Mouse (Mus musculus): ENCODE measurements around the gene D930020B18Rik.
A peak's percentile ranks its signal among the peaks of the same experiment; 100 is the strongest.

D930020B18Rik gene

GRCm38 (mm10) chr10:121703619-121704018, 62.2 kb downstream of the D930020B18Rik start:
- DNase-seq (ENCODE audit: extremely low read depth, low read depth, low spot score) = peak; percentile 80

DNA sequence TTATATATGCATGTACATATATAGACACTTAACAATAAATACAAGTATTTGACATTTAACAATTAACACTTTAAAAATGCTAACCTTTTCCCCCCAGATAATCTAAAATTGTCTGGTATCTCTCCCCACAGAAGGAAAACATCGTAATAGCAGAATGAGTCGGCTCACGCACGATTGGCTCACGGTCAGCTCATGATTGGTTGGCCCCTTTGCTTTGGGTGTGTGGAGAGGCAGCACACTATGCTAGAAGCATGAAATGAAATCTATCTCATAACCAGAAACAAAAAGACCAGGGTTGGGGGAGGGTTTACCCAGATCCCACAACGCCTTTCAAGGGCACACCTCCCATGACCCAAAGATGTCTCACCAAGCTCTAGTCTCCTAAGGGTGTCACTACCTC, 63.5 kb downstream of the D930020B18Rik start:
- DNase-seq (ENCODE audit: extremely low read depth, low read depth, low spot score) = no peak

- peak; percentile 23 for DNase-seq (ENCODE audit: extremely low read depth, low read depth, low spot score)
These were observed 64.2 kb downstream of the D930020B18Rik start for GRCm38 (mm10) chr10:121705399-121706163.

GRCm38 (mm10) chr10:121716862-121717261, 75.5 kb downstream of the D930020B18Rik start:
- DNase-seq (ENCODE audit: extremely low read depth, low read depth, low spot score) = no peak

DNA sequence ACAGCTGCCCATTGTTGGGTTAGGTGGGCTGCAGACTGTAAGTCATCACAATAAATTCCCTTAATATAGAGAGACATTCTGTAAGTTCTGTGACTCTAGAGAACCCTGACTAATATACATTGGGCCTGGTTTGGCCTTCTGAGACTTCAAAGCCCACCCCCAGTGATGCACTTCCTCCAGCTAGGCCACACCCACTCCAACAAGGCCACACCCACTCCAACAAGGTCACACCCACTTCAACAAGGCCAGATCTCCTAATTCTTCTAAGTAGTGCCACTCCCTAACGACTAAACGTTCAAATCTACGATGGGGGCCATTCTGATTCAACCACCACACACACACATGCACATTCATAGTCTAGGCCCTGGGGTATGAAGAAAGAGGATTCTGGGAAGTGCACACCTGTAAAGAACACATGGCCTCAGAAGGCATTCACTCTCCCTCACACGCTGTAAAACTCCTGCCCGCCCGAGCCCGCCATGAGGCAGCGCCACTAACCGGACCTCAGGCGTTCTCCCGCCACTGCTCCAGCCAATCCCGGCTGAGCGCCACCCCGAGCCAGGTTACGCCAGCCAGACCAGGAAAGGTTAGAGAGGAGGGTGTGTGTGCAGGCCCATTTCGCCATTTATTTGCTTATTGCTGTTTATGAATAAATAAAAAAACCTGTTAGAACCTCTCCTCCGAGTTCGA, 77.7 kb downstream of the D930020B18Rik start:
- no peak for DNase-seq (ENCODE audit: extremely low read depth, low read depth, low spot score)

DNA sequence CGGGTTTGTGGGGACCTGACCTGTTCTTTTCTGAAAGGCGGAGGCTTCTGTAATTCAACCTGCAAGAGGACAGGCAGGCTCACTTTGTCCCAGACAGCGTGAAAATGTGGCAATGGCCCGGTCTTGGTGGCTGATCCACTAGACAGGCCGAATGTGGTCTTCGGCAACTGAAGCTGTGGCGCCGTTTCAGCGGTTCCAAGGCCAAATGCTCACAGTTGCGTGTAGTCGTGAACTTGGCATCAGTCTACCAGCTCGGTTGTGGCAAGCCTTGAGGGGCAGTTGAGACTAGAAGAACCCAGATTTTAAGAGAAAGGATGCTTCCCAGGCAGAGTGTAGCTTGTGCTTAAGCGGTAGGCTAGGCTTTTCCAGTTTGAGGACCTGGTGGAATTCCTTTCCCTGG, 79.3 kb downstream of the D930020B18Rik start:
- DNase-seq (ENCODE audit: extremely low read depth, low read depth, low spot score) = no peak

GRCm38 (mm10) chr10:121726505-121726904, 85.1 kb downstream of the D930020B18Rik start:
- DNase-seq (ENCODE audit: extremely low read depth, low read depth, low spot score) = no peak

GRCm38 (mm10) chr10:121727151-121727550, 85.8 kb downstream of the D930020B18Rik start:
- DNase-seq (ENCODE audit: extremely low read depth, low read depth, low spot score) = no peak

DNA sequence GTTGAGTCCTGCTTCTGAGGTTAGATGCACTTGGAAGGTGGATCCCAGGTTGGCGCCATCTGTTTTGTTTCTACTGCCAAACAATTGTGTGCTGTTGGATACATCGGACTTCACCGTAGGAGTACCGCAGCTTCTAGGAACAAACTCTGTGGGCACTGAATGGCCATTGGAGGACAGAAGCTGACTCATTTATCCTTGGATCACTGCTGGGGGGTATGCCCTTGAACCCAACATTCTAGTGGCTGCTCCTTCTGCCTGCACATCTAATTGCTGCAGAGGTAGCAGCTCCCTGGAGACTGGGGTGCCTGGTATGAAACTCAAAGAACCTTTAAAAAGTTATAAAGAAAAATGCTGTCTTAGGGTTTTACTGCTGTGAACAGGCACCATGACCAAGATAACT, 86.8 kb downstream of the D930020B18Rik start:
- DNase-seq (ENCODE audit: extremely low read depth, low read depth, low spot score) = no peak

GRCm38 (mm10) chr10:121731048-121731725, 89.8 kb downstream of the D930020B18Rik start:
- no peak for DNase-seq (ENCODE audit: extremely low read depth, low read depth, low spot score)

- no peak for DNase-seq (ENCODE audit: extremely low read depth, low read depth, low spot score)
These were observed 91.2 kb downstream of the D930020B18Rik start for GRCm38 (mm10) chr10:121732542-121732941.

DNA sequence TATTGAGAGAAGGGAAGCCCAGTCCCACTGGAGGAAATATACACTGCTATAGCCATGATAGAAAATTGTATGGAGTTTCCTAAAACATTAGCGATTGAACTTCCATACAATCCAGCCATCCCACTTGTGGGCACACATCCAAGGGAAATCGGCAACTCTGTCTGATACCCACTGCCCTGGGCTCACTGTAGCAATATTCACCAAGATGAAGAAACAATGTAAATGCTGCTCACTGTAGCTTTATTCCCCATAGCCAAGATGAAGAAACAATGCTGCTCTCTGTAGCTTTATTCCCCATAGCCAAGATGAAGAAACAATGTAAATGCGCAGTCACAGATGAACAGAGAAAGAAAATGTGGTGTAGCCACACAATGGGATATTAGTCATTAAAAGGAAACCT, 95.9 kb downstream of the D930020B18Rik start:
- DNase-seq (ENCODE audit: extremely low read depth, low read depth, low spot score) = peak; percentile 66

DNA sequence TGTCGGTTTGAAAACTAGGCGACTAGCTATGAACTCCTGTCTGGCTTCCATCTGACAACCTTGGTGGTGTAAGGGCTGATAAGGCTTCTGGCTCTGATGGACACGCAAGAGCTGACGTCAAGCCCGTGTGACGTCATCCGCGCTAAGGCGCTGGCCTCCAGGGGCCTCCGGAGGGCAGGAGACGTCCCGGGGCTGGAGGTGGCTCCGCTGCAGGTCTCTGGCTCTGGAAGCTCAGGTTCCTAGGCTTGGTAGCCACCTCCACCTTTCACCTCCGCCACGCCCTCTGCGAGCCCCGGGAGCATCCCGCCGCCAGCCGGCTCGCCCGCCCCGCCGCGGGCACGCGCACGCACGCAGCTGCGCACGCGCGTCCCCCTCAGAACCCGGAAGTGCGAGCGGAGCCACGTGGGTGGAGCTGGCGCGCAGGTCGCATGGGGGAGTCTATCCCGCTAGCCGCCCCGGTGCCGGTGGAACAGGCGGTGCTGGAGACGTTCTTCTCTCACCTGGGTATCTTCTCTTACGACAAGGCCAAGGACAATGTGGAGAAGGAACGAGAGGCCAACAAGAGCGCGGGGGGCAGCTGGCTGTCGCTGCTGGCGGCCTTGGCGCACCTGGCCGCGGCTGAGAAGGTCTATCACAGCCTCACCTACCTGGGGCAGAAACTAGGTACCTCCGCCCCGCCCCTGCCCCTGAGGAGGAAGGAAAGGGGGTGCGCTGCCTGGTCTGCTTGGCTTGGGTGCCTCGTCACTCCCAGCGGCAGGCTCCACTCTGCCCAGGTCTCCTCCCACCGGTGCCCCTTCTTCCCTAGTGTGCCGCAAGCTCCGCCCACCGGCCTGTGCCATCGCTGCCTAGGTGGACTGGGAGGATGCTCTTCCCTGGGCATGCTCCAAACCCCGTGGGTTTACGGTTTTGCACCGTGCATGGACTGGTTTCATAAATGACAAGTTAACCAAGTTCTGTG, 98.4 kb downstream of the D930020B18Rik start, which contains the start of gene BC048403:
Gene BC048403 (plus strand): TSS at position 390 of the 958 bp plus-strand sequence.
- no peak for DNase-seq (ENCODE audit: extremely low read depth, low read depth, low spot score)

DNA sequence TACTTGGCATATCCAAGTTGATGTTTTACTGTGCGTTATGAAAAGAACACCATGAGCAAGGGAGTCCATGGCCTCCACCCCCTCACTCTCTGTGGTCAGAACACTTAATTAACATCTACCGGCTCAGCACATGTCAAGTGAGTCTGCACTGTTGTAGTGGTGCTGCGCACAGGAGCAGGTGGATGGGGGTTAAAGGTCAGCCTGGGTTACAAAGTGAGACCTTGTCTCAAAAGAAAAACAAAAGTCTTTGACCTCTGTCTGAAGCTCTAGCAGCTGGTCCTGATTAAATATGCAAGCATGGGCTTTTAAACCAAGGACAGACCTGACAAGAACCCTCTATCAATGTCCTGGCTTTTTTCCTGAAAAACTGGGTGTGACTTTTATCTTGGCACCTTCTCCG, 100.9 kb downstream of the D930020B18Rik start:
- no peak for DNase-seq (ENCODE audit: extremely low read depth, low read depth, low spot score)
